Mouse (Mus musculus): ENCODE data around the gene Ccdc186. TPM values are rescaled to one million over a fixed set of nuclear protein-coding genes. Genes with fewer than 3 reads are reported as not detected.
"Not testable (repeated sequence)": the region's sequence is repeated elsewhere in the genome, so short reads cannot be mapped to it uniquely, and the experiment has no call there.

Ccdc186 gene
- polyA plus RNA-seq, 1 experiment from 2014 or later: 25.2 TPM

DNA sequence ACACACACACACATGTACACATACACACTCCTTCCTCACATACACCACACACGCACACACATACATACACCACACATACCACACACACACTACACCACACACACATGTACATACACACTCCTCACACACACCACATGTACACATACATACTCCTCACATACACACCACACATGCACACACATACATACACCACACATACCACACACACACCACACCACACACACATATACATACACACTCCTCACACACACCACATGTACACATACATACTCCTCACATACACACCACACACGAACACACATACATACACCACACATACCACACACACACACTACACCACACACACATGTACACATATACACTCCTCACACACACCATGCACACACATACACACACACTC, 63.7 kb downstream of the Ccdc186 start:
- no peaks in the 10 kb centered on the region for H3K4me1 ChIP-seq (ENCODE audit: insufficient read depth)
- no peak overlapping the region for H3K27ac ChIP-seq (ENCODE audit: low read depth)
- no peak for TF ChIP-seq CTCF (IDR thresholded peaks at IDR 0.05; ENCODE audit: low read depth)
- WGBS: 91% methylated on average over 2 of the region's 2 CpGs
- H3K9ac ChIP-seq: no peak overlapping the region
- H3K27me3 ChIP-seq (ENCODE audit: insufficient read depth, low read length): no peaks in the 10 kb centered on the region
- ATAC-seq (ENCODE audit: insufficient read depth) (no peak; the same call in 1 of the 2 replicates), DNase-seq (no peak)
- no peak overlapping the region for H3K4me3 ChIP-seq (ENCODE audit: low read depth, low read length)
- H3K9me3 ChIP-seq (ENCODE audit: low read depth, low read length): no peaks in the 10 kb centered on the region
- H3K4me2 ChIP-seq: no peak overlapping the region
- no peaks in the 10 kb centered on the region for H3K36me3 ChIP-seq (ENCODE audit: insufficient read depth)

DNA sequence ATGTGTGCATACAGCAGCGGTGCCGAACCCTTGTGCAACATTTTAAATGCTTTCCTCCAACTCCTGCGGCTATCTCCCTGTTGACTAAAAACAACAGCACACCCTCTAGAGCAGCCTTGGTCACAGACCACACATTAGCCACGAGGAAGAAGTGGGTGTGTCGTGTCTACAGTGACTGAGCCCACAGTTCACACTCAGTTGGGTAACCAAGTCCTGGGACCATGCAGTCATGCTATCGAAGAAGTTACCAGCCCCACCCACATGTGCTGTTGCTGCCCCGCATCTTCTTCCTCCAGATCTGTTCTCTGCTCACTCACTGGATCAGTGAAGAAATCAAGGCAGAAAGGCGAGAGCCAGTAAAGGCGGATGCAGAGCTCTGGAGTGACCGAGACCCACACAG, 65.6 kb downstream of the Ccdc186 start:
- no peaks in the 10 kb centered on the region for H3K4me1 ChIP-seq (ENCODE audit: insufficient read depth)
- H3K4me2 ChIP-seq: no peak overlapping the region
- no peaks in the 10 kb centered on the region for H3K27me3 ChIP-seq (ENCODE audit: insufficient read depth, low read length)
- TF ChIP-seq CTCF (IDR thresholded peaks at IDR 0.05; ENCODE audit: low read depth): no peak
- no peaks in the 10 kb centered on the region for H3K9me3 ChIP-seq (ENCODE audit: low read depth, low read length)
- H3K4me3 ChIP-seq (ENCODE audit: low read depth, low read length): no peak overlapping the region
- no peaks in the 10 kb centered on the region for H3K36me3 ChIP-seq (ENCODE audit: insufficient read depth)
- no peak overlapping the region for H3K27ac ChIP-seq (ENCODE audit: low read depth)
- ATAC-seq (ENCODE audit: insufficient read depth) (no peak), DNase-seq (no peak)
- H3K9ac ChIP-seq: no peak overlapping the region
- 75% methylated on average over 10 of the region's 10 CpGs for WGBS

DNA sequence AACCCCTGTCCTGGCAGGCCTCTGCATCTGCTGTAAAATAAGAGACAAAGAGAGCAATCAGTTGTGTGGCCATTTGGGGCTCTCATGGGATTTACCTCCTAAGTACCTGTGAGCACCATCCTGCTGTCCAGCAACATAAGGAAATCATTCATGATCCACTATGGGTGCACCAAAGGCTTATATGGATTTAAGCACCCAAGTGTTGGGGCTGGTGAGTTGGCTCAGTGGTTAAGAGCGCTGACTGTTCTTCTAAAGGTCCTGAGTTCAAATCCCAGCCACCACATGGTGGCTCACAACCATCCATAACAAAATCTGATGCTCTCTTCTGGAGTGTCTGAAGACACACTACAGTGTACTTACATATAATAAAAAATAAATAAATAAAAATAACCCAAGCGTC, 67.5 kb downstream of the Ccdc186 start:
- not testable (repeated sequence) for H3K27me3 ChIP-seq (ENCODE audit: insufficient read depth, low read length); H3K4me3 ChIP-seq (ENCODE audit: low read depth, low read length); H3K27ac ChIP-seq (ENCODE audit: low read depth); H3K36me3 ChIP-seq (ENCODE audit: insufficient read depth); H3K4me2 ChIP-seq; H3K9ac ChIP-seq; DNase-seq; ATAC-seq (ENCODE audit: insufficient read depth); H3K9me3 ChIP-seq (ENCODE audit: low read depth, low read length); H3K4me1 ChIP-seq (ENCODE audit: insufficient read depth)
- 90% methylated on average over 2 of the region's 2 CpGs for WGBS

DNA sequence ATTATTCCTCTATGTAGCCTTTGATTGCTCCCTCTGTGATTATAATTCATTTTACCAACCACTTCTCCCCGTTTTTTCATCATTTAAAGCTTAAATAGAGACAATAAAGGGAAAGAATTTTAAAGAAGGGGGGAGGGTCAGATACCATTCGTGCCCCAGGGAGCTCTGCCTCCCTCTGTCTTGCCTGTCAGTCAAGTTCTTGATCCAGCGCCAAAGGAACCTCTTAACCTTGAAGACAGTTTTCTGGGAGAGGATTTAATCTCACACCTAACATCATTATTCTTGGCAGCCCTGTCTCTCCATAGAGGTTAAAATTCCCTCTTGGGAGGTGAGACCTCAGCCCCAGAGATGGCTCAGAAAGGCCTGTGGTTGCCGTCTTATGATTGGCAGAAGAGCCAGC, 71.3 kb downstream of the Ccdc186 start:
- Histone ChIP-seq H3K9ac (no peak overlapping the region), H3K4me1 (ENCODE audit: insufficient read depth) (no peaks in the 10 kb centered on the region), H3K4me2 (no peak overlapping the region), H3K36me3 (ENCODE audit: insufficient read depth) (no peaks in the 10 kb centered on the region), H3K4me3 (ENCODE audit: low read depth, low read length) (no peak overlapping the region), H3K27me3 (ENCODE audit: insufficient read depth, low read length) (no peaks in the 10 kb centered on the region), H3K27ac (ENCODE audit: low read depth) (no peak overlapping the region), H3K9me3 (ENCODE audit: low read depth, low read length) (no peaks in the 10 kb centered on the region)
- 38% methylated on average over 4 of the region's 4 CpGs for WGBS
- no peak for ATAC-seq (ENCODE audit: insufficient read depth)
- no peak for DNase-seq
- TF ChIP-seq CTCF (IDR thresholded peaks at IDR 0.05; ENCODE audit: low read depth): no peak

DNA sequence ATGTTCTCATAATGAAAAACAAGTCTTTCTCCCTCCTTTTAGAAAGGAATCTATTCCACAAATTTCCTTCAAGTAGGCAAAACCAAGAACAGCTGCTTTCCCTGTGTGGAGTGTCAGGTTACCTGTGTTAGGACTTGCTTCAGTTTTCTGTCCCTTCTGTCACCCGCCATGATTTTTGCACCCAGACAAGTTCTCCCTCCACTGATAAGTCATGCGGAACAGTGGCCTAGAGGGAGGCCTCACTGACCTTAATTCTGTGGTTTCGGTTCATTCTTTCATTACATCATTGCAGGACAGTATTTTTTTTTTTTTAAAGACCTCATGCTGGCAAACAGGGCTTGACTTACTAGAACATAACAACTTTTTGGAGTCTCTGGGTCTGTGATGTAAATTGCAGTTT, 72.6 kb downstream of the Ccdc186 start:
- Histone ChIP-seq H3K27ac (ENCODE audit: low read depth) (no peak overlapping the region), H3K9me3 (ENCODE audit: low read depth, low read length) (no peaks in the 10 kb centered on the region), H3K4me3 (ENCODE audit: low read depth, low read length) (no peak overlapping the region), H3K27me3 (ENCODE audit: insufficient read depth, low read length) (no peaks in the 10 kb centered on the region), H3K36me3 (ENCODE audit: insufficient read depth) (no peaks in the 10 kb centered on the region), H3K9ac (no peak overlapping the region), H3K4me1 (ENCODE audit: insufficient read depth) (no peaks in the 10 kb centered on the region), H3K4me2 (no peak overlapping the region)
- ATAC-seq (ENCODE audit: insufficient read depth): no peak
- 28% methylated on average over 3 of the region's 3 CpGs for WGBS
- TF ChIP-seq CTCF (IDR thresholded peaks at IDR 0.05; ENCODE audit: low read depth): no peak
- DNase-seq: no peak

DNA sequence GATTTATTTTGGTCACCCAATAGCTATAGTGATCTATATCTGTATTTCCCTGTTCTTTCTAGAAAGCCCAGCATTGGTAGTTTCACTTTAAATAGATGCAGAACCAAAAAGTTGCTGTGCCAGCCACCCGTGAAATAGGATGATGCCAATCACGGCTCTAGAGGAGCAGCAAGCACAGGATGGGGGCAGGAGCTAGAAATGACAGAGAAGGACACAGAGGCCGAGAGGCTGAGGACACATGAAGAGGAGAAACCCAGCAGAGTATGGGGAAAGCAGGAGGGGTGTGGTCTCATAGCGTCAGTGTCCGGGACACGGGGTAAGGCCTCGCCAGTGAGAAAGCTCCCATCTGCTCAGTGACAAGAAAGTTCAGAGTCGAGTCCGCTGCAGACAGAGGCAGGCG, 74.1 kb downstream of the Ccdc186 start:
- no peak for TF ChIP-seq CTCF (IDR thresholded peaks at IDR 0.05; ENCODE audit: low read depth)
- H3K4me1 ChIP-seq (ENCODE audit: insufficient read depth): no peaks in the 10 kb centered on the region
- H3K27me3 ChIP-seq (ENCODE audit: insufficient read depth, low read length): no peaks in the 10 kb centered on the region
- H3K9me3 ChIP-seq (ENCODE audit: low read depth, low read length): no peaks in the 10 kb centered on the region
- ATAC-seq (ENCODE audit: insufficient read depth) (no peak), DNase-seq (peak; percentile 39)
- no peaks in the 10 kb centered on the region for H3K36me3 ChIP-seq (ENCODE audit: insufficient read depth)
- no peak overlapping the region for H3K4me3 ChIP-seq (ENCODE audit: low read depth, low read length)
- H3K27ac ChIP-seq (ENCODE audit: low read depth): no peak overlapping the region
- H3K4me2 ChIP-seq: no peak overlapping the region
- 54% methylated on average over 10 of the region's 10 CpGs for WGBS
- no peak overlapping the region for H3K9ac ChIP-seq

DNA sequence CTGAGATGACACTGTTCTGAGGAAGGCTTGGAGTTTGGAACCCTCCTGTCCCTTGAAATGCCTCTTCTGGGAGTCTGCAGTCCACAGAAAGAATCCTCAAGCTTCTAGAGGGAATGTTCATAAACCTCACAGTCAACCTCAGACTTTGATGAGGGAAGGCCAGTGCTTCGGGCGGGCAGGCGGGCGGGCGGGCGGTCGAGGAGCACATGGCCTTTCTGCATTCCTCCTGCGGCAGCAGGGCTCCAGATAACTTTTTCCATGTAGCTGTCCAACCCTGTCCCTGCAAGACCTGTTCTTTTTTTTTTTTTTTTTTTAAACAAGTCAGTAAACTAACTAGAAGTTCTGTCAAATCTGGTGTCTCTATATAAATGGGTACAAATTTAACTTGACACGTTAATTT, 75.4 kb downstream of the Ccdc186 start:
- H3K27ac ChIP-seq (ENCODE audit: low read depth): no peak overlapping the region
- no peak overlapping the region for H3K4me3 ChIP-seq (ENCODE audit: low read depth, low read length)
- TF ChIP-seq CTCF (IDR thresholded peaks at IDR 0.05; ENCODE audit: low read depth): no peak
- H3K9ac ChIP-seq: no peak overlapping the region
- H3K4me1 ChIP-seq (ENCODE audit: insufficient read depth): peaks cover 4% of the 10 kb centered on the region; the same call in 1 of the 2 replicates
- H3K4me2 ChIP-seq: no peak overlapping the region
- H3K9me3 ChIP-seq (ENCODE audit: low read depth, low read length): no peaks in the 10 kb centered on the region
- no peaks in the 10 kb centered on the region for H3K36me3 ChIP-seq (ENCODE audit: insufficient read depth)
- no peaks in the 10 kb centered on the region for H3K27me3 ChIP-seq (ENCODE audit: insufficient read depth, low read length)
- WGBS: 81% methylated on average over 9 of the region's 9 CpGs
- no peak for ATAC-seq (ENCODE audit: insufficient read depth)
- no peak for DNase-seq

DNA sequence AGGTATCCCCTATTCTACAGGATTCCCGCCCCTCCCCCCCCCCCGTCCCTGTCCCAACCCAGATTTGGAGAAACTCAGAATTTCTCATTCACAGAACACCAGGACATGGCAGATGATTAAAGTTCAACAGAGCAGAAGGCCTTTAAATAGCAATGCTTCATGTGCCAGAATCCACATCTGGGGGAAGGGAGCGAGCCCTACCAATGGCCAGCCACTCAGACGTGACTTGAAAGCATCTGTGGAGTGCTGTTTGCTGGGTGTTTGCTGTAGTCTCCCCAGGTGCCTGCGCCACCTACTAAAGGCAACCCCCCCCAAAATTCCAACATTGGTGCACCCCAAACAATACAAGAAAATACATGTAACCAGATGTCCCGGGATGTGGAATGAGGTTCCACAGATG, 76.5 kb downstream of the Ccdc186 start:
- H3K27ac ChIP-seq (ENCODE audit: low read depth): no peak overlapping the region

More for the DNA sequence above, 76.5 kb downstream of the Ccdc186 start:
- Histone ChIP-seq H3K9ac (no peak overlapping the region), H3K4me1 (ENCODE audit: insufficient read depth) (peaks cover 7% of the 10 kb centered on the region; the same call in 1 of the 2 replicates), H3K4me2 (no peak overlapping the region), H3K36me3 (ENCODE audit: insufficient read depth) (no peaks in the 10 kb centered on the region), H3K9me3 (ENCODE audit: low read depth, low read length) (no peaks in the 10 kb centered on the region), H3K27me3 (ENCODE audit: insufficient read depth, low read length) (no peaks in the 10 kb centered on the region), H3K4me3 (ENCODE audit: low read depth, low read length) (no peak overlapping the region)
- ATAC-seq (ENCODE audit: insufficient read depth) (no peak), DNase-seq (no peak)
- no peak for TF ChIP-seq CTCF (IDR thresholded peaks at IDR 0.05; ENCODE audit: low read depth)
- WGBS: 67% methylated on average over 5 of the region's 6 CpGs
